Mouse (Mus musculus) macrophage (primary cell): ENCODE measurements around the gene Vars. TPM values are rescaled to one million over a fixed set of nuclear protein-coding genes. Genes with fewer than 3 reads are reported as not detected.

Experiments
- H3K27ac ChIP-seq: fragments of 350-480 bp; formaldehyde crosslinking; 2 replicates; pipeline ENCODE4 v1.9.0; 2021
- H3K36me3 ChIP-seq: fragments of 350-480 bp; formaldehyde crosslinking; 2 replicates; pipeline ENCODE4 v1.9.0; 2021; ENCODE audit errors: inconsistent target
- H3K4me3 ChIP-seq: fragments of 350-480 bp; formaldehyde crosslinking; 2 replicates; pipeline ENCODE4 v1.9.0; 2021; ENCODE audit errors: inconsistent target
- H3K79me2 ChIP-seq: fragments of 350-480 bp; formaldehyde crosslinking; 2 replicates; pipeline ENCODE4 v1.9.0; 2021; ENCODE audit errors: inconsistent target
- WGBS: methylation state at CpG from one replicate; pipeline ENCODE4 v1.1.7; 2026; ENCODE audit warnings: inconsistent platforms; ENCODE audit not compliant: missing documents; 5-methylcytosine and 5-hydroxymethylcytosine counted together
- polyA plus RNA-seq: library from polyadenylated mRNA; stranded (reverse); fragments of 250-400 nt; gene quantifications from 3 replicates; pipeline ENCODE4 v1.2.4, GENCODE M21; 2018; ENCODE audit warnings: inconsistent platforms

Vars gene
- polyA plus RNA-seq, 1 experiment from 2014 or later, result 7.7 TPM

GRCm38 (mm10) chr17:35019894-35020293 is 19.1 kb downstream of the Vars start:
- Histone ChIP-seq H3K36me3 (peaks cover 5% of the 10 kb centered on the region; the same call in 1 of the 2 replicates), H3K79me2 (no peaks in the 10 kb centered on the region), H3K27ac (no peak overlapping the region), H3K4me3 (no peak overlapping the region)
- 97% methylated on average over 11 of the region's 11 CpGs for WGBS

GRCm38 (mm10) chr17:35020551-35020950 is 19.8 kb downstream of the Vars start:
- Histone ChIP-seq H3K36me3 (no peaks in the 10 kb centered on the region), H3K27ac (no peak overlapping the region), H3K79me2 (no peaks in the 10 kb centered on the region), H3K4me3 (no peak overlapping the region)
- 99% methylated on average over 8 of the region's 8 CpGs for WGBS

GRCm38 (mm10) chr17:35021163-35021808 is 20.5 kb downstream of the Vars start:
- 28% methylated on average over 17 of the region's 17 CpGs for WGBS
- Histone ChIP-seq H3K27ac (no peak overlapping the region), H3K4me3 (no peak overlapping the region), H3K79me2 (no peaks in the 10 kb centered on the region), H3K36me3 (no peaks in the 10 kb centered on the region)

- H3K4me3 ChIP-seq, result no peak overlapping the region
Measured at GRCm38 (mm10) chr17:35021842-35022477, 21.2 kb downstream of the Vars start.

GRCm38 (mm10) chr17:35022541-35023060 is 21.8 kb downstream of the Vars start:
- Histone ChIP-seq H3K4me3 (no peak overlapping the region), H3K27ac (no peak overlapping the region), H3K79me2 (no peaks in the 10 kb centered on the region), H3K36me3 (no peaks in the 10 kb centered on the region)
- WGBS, result 97% methylated on average over 8 of the region's 8 CpGs

More at GRCm38 (mm10) chr17:35021842-35022477, 21.2 kb downstream of the Vars start:
- no peaks in the 10 kb centered on the region for H3K36me3 ChIP-seq
- no peak overlapping the region for H3K27ac ChIP-seq
- 66% methylated on average over 6 of the region's 6 CpGs for WGBS
- H3K79me2 ChIP-seq, result no peaks in the 10 kb centered on the region

GRCm38 (mm10) chr17:35023221-35023620 is 22.4 kb downstream of the Vars start:
- Histone ChIP-seq H3K4me3 (no peak overlapping the region), H3K36me3 (no peaks in the 10 kb centered on the region), H3K79me2 (no peaks in the 10 kb centered on the region), H3K27ac (0 out of 2 replicates have a peak overlapping the region, but pooled peaks have one; percentile 7)
- WGBS, result 95% methylated on average over 5 of the region's 5 CpGs

- Histone ChIP-seq H3K36me3 (no peaks in the 10 kb centered on the region), H3K4me3 (no peak overlapping the region), H3K27ac (0 out of 2 replicates have a peak overlapping the region, but pooled peaks have one; percentile 7), H3K79me2 (no peaks in the 10 kb centered on the region)
- 14% methylated on average over 4 of the region's 4 CpGs for WGBS
Measured at GRCm38 (mm10) chr17:35023756-35024155, 23.0 kb downstream of the Vars start.

GRCm38 (mm10) chr17:35024261-35024660 is 23.5 kb downstream of the Vars start:
- Histone ChIP-seq H3K79me2 (no peaks in the 10 kb centered on the region), H3K4me3 (no peak overlapping the region), H3K27ac (0 out of 2 replicates have a peak overlapping the region, but pooled peaks have one; percentile 7), H3K36me3 (no peaks in the 10 kb centered on the region)
- WGBS, result 68% methylated on average over 11 of the region's 13 CpGs

- 0 out of 2 replicates have a peak overlapping the region, but pooled peaks have one; percentile 1 for H3K27ac ChIP-seq
- no peaks in the 10 kb centered on the region for H3K36me3 ChIP-seq
- no peak overlapping the region for H3K4me3 ChIP-seq
- H3K79me2 ChIP-seq, result no peaks in the 10 kb centered on the region
- 26% methylated on average over 9 of the region's 10 CpGs for WGBS
Measured at GRCm38 (mm10) chr17:35024691-35025488, 24.1 kb downstream of the Vars start.

GRCm38 (mm10) chr17:35026206-35026605 is 25.4 kb downstream of the Vars start:
- H3K36me3 ChIP-seq, result no peaks in the 10 kb centered on the region
- no peak overlapping the region for H3K4me3 ChIP-seq
- 97% methylated on average over 5 of the region's 5 CpGs for WGBS
- no peak overlapping the region for H3K27ac ChIP-seq
- H3K79me2 ChIP-seq, result no peaks in the 10 kb centered on the region

- Histone ChIP-seq H3K27ac (no peak within 1 kb of the TSS), H3K36me3 (no peaks in the 10 kb centered on the region), H3K79me2 (no peaks in the 10 kb centered on the region), H3K4me3 (no peak within 1 kb of the TSS)
- 66% methylated on average over 13 of the region's 13 CpGs for WGBS
Measured at GRCm38 (mm10) chr17:35027277-35028068, 26.7 kb downstream of the Vars start, which contains the start of gene Sapcd1. Gene Sapcd1, minus strand, starts transcription at chr17:35028016.

- no peaks in the 10 kb centered on the region for H3K79me2 ChIP-seq
- no peak overlapping the region for H3K27ac ChIP-seq
- no peak overlapping the region for H3K4me3 ChIP-seq
- 61% methylated on average over 2 of the region's 2 CpGs for WGBS
- no peaks in the 10 kb centered on the region for H3K36me3 ChIP-seq
Measured at GRCm38 (mm10) chr17:35028315-35028714, 27.5 kb downstream of the Vars start.

- Histone ChIP-seq H3K27ac (no peak overlapping the region), H3K36me3 (no peaks in the 10 kb centered on the region), H3K79me2 (no peaks in the 10 kb centered on the region), H3K4me3 (no peak overlapping the region)
- WGBS, result 29% methylated on average over 19 of the region's 19 CpGs
Measured at GRCm38 (mm10) chr17:35029691-35030532, 29.1 kb downstream of the Vars start.
